Mouse (Mus musculus) myocyte (in vitro differentiated cells): ENCODE measurements at regions not wholly inside any gene's neighbourhood (a gene's known extent, or its start where the extent isn't known, plus 50 kb on each side); places are given as distances from the start of the nearest gene placed in this dataset.

ENCODE experiments used
- H3K27me3 ChIP-seq: one replicate; pipeline ENCODE4 v1.6.1; 2011; ENCODE audit not compliant: control insufficient read depth, insufficient read depth, insufficient read length
- H3K36me3 ChIP-seq: one replicate; pipeline ENCODE4 v1.6.1; 2011; ENCODE audit not compliant: control insufficient read depth, insufficient read depth
- H3K4me2 ChIP-seq: one replicate; pipeline ENCODE4 v1.6.1; 2011; ENCODE audit warnings: low read depth, control low read depth
- H3K4me3 ChIP-seq: one replicate; pipeline ENCODE4 v1.5.1; 2011; ENCODE audit warnings: mild to moderate bottlenecking, control low read depth, moderate library complexity
- H3K79me2 ChIP-seq: one replicate; pipeline ENCODE4 v1.6.1; 2011; ENCODE audit not compliant: control insufficient read depth, insufficient read depth
- H3ac ChIP-seq: one replicate; pipeline ENCODE4 v1.6.1; 2011; ENCODE audit not compliant: control insufficient read depth, insufficient read length
- CEBPB ChIP-seq: IDR thresholded peaks from 2 replicates; pipeline ENCODE4 v1.6.1; 2011; ENCODE audit warnings: mild to moderate bottlenecking, moderate library complexity; ENCODE audit not compliant: poor library complexity, insufficient read depth, severe bottlenecking
- E2F4 ChIP-seq: IDR thresholded peaks from one replicate; pipeline ENCODE4 v1.6.1; 2011; ENCODE audit warnings: mild to moderate bottlenecking, control low read depth, moderate library complexity; ENCODE audit not compliant: insufficient read depth
- MAX ChIP-seq: IDR thresholded peaks from one replicate; pipeline ENCODE4 v1.6.1; 2011; ENCODE audit warnings: low read depth, mild to moderate bottlenecking, control low read depth
- MYOD1 ChIP-seq, 3 experiments: IDR thresholded peaks; one replicate each; pipeline ENCODE4 v1.6.1; 2011; ENCODE audit warnings: control low read depth in 2 of 3, low read depth in 2 of 3, mild to moderate bottlenecking in 2 of 3, moderate library complexity in 1 of 3; ENCODE audit not compliant: insufficient read length in 2 of 3, control insufficient read depth in 1 of 3
- MYOG ChIP-seq, 3 experiments: IDR thresholded peaks; one replicate each; pipeline ENCODE4 v1.6.1; 2011; ENCODE audit warnings: control low read depth in 2 of 3, low read depth in 2 of 3, mild to moderate bottlenecking in 2 of 3; ENCODE audit not compliant: insufficient read length in 2 of 3, control insufficient read depth in 1 of 3, insufficient read depth in 1 of 3
- POLR2A ChIP-seq: IDR thresholded peaks from one replicate; pipeline ENCODE4 v1.6.1; 2011; ENCODE audit warnings: low read depth, mild to moderate bottlenecking, control low read depth, moderate library complexity; ENCODE audit not compliant: insufficient read length
- POLR2AphosphoS2 ChIP-seq: IDR thresholded peaks from one replicate; pipeline ENCODE4 v1.6.1; 2011; ENCODE audit warnings: low read depth, control low read depth; ENCODE audit not compliant: insufficient read length
- REST ChIP-seq: IDR thresholded peaks from one replicate; pipeline ENCODE4 v1.6.1; 2011; ENCODE audit warnings: mild to moderate bottlenecking, control low read depth, moderate library complexity; ENCODE audit not compliant: insufficient read depth, insufficient read length
- SRF ChIP-seq: IDR thresholded peaks from one replicate; pipeline ENCODE4 v1.6.1; 2011; ENCODE audit warnings: low read depth; ENCODE audit not compliant: control insufficient read depth, insufficient read length
- TCF12 ChIP-seq: IDR thresholded peaks from one replicate; pipeline ENCODE4 v1.6.1; 2011; ENCODE audit warnings: mild to moderate bottlenecking, control low read depth; ENCODE audit not compliant: poor library complexity, insufficient read depth, severe bottlenecking
- TCF3 ChIP-seq: IDR thresholded peaks from one replicate; pipeline ENCODE4 v1.6.1; 2011; ENCODE audit warnings: low read depth, control low read depth; ENCODE audit not compliant: insufficient read length
- USF1 ChIP-seq: IDR thresholded peaks from one replicate; pipeline ENCODE4 v1.6.1; 2011; ENCODE audit warnings: low read depth, mild to moderate bottlenecking, control low read depth, moderate library complexity

GRCm38 (mm10) chr14:105622166-105622565 lies 274.5 kb downstream of the Spry2 start:
- Histone ChIP-seq H3K4me3 (no peak overlapping the region), H3K27me3 (no peaks in the 10 kb centered on the region), H3K4me2 (no peak overlapping the region), H3K79me2 (no peaks in the 10 kb centered on the region), H3ac (no peak overlapping the region), H3K36me3 (no peaks in the 10 kb centered on the region)
- TF ChIP-seq REST: no peak
- no peak for TF ChIP-seq SRF
- no peak for TF ChIP-seq MYOD1 (IDR thresholded peaks at IDR 0.05; ENCODE audit: control insufficient read depth in 1 of 3, insufficient read length in 2 of 3, low read depth in 2 of 3)
- TF ChIP-seq MAX: no peak
- TF ChIP-seq POLR2A: no peak
- TF ChIP-seq POLR2AphosphoS2: no peak
- no peak for TF ChIP-seq USF1
- no peak for TF ChIP-seq E2F4
- TF ChIP-seq TCF12: no peak
- TF ChIP-seq MYOG (IDR thresholded peaks at IDR 0.05; ENCODE audit: control insufficient read depth in 1 of 3, insufficient read depth in 1 of 3, insufficient read length in 2 of 3, low read depth in 2 of 3): no peak
- no peak for TF ChIP-seq TCF3

- H3K4me3 ChIP-seq: no peak overlapping the region
- no peak overlapping the region for H3K4me2 ChIP-seq
- H3K79me2 ChIP-seq: no peaks in the 10 kb centered on the region
- H3K36me3 ChIP-seq: no peaks in the 10 kb centered on the region
- no peaks in the 10 kb centered on the region for H3K27me3 ChIP-seq
- TF ChIP-seq SRF (no peak), TCF12 (no peak), MAX (no peak), MYOD1 (IDR thresholded peaks at IDR 0.05; ENCODE audit: control insufficient read depth in 1 of 3, insufficient read length in 2 of 3, low read depth in 2 of 3) (no peak), POLR2A (no peak), CEBPB (no peak), POLR2AphosphoS2 (no peak), USF1 (no peak), E2F4 (no peak), REST (no peak), MYOG (IDR thresholded peaks at IDR 0.05; ENCODE audit: control insufficient read depth in 1 of 3, insufficient read depth in 1 of 3, insufficient read length in 2 of 3, low read depth in 2 of 3) (no peak), TCF3 (no peak)
- no peak overlapping the region for H3ac ChIP-seq
These were observed 275.5 kb downstream of the Spry2 start for GRCm38 (mm10) chr14:105621124-105621523.

- Histone ChIP-seq H3K79me2 (no peaks in the 10 kb centered on the region), H3K4me2 (no peak overlapping the region), H3K4me3 (no peak overlapping the region), H3K36me3 (no peaks in the 10 kb centered on the region), H3ac (no peak overlapping the region), H3K27me3 (no peaks in the 10 kb centered on the region)
- TF ChIP-seq MAX (no peak), MYOD1 (IDR thresholded peaks at IDR 0.05; ENCODE audit: control insufficient read depth in 1 of 3, insufficient read length in 2 of 3, low read depth in 2 of 3) (no peak), E2F4 (no peak), TCF12 (no peak), POLR2AphosphoS2 (no peak), USF1 (no peak), SRF (no peak), CEBPB (no peak), MYOG (IDR thresholded peaks at IDR 0.05; ENCODE audit: control insufficient read depth in 1 of 3, insufficient read depth in 1 of 3, insufficient read length in 2 of 3, low read depth in 2 of 3) (no peak)
These were observed 277.2 kb downstream of the Spry2 start for GRCm38 (mm10) chr14:105619449-105619848.

GRCm38 (mm10) chr14:105615766-105616165 lies 280.9 kb downstream of the Spry2 start:
- Histone ChIP-seq H3K27me3 (no peaks in the 10 kb centered on the region), H3K4me2 (peak overlapping the region; percentile 77), H3K36me3 (no peaks in the 10 kb centered on the region), H3K79me2 (no peaks in the 10 kb centered on the region), H3K4me3 (no peak overlapping the region), H3ac (no peak overlapping the region)
- TF ChIP-seq CEBPB: peak; percentile 69
- no peak for TF ChIP-seq USF1
- TF ChIP-seq MAX: no peak
- TF ChIP-seq E2F4: no peak
- no peak for TF ChIP-seq SRF
- TF ChIP-seq TCF3: no peak
- TF ChIP-seq MYOG (IDR thresholded peaks at IDR 0.05; ENCODE audit: control insufficient read depth in 1 of 3, insufficient read depth in 1 of 3, insufficient read length in 2 of 3, low read depth in 2 of 3): no peak
- TF ChIP-seq MYOD1 (IDR thresholded peaks at IDR 0.05; ENCODE audit: control insufficient read depth in 1 of 3, insufficient read length in 2 of 3, low read depth in 2 of 3): peak in 2 of 3 experiments; percentile 47 to 71

- TF ChIP-seq USF1 (no peak), POLR2A (no peak), POLR2AphosphoS2 (no peak), TCF12 (no peak), E2F4 (no peak), TCF3 (no peak), SRF (no peak), CEBPB (no peak), REST (no peak), MYOG (IDR thresholded peaks at IDR 0.05; ENCODE audit: control insufficient read depth in 1 of 3, insufficient read depth in 1 of 3, insufficient read length in 2 of 3, low read depth in 2 of 3) (no peak), MAX (no peak)
- Histone ChIP-seq H3K79me2 (no peaks in the 10 kb centered on the region), H3K4me3 (no peak overlapping the region), H3K4me2 (no peak overlapping the region), H3ac (no peak overlapping the region), H3K27me3 (no peaks in the 10 kb centered on the region), H3K36me3 (no peaks in the 10 kb centered on the region)
These were observed 283.8 kb downstream of the Spry2 start for GRCm38 (mm10) chr14:105612794-105613193.
